Mouse (Mus musculus): ENCODE measurements at regions not wholly inside any gene's neighbourhood (a gene's known extent, or its start where the extent isn't known, plus 50 kb on each side); places are given as distances from the start of the nearest gene placed in this dataset.
"Not testable (repeated sequence)": the region's sequence is repeated elsewhere in the genome, so short reads cannot be mapped to it uniquely, and the experiment has no call there.

GRCm38 (mm10) chr3:117120086-117121055 lies 151.6 kb upstream of the Palmd start:
- peak; percentile 55 to 79 for DNase-seq (ENCODE audit: extremely low spot score in 1 of 2, low spot score in 2 of 2)
- intact Hi-C loops (cut with DNase I): loop anchor here (10.0 kb wide), 1 partner anchor 314 kb away; no protein-coding TSS in a partner anchor

GRCm38 (mm10) chr3:117119576-117119975 lies 150.8 kb upstream of the Palmd start:
- no peak for DNase-seq (ENCODE audit: extremely low spot score in 1 of 2, low spot score in 2 of 2)
- intact Hi-C loops (cut with DNase I): loop anchor here (10.0 kb wide), 1 partner anchor 215 kb away; no protein-coding TSS in a partner anchor

- DNase-seq (ENCODE audit: extremely low spot score in 1 of 2, low spot score in 2 of 2): no peak
- intact Hi-C loops (cut with DNase I): loop anchor here (10.0 kb wide), 1 partner anchor 213 kb away; no protein-coding TSS in a partner anchor
Observed at GRCm38 (mm10) chr3:117117838-117118237, 149.1 kb upstream of the Palmd start.

GRCm38 (mm10) chr3:117116210-117116609 lies 147.4 kb upstream of the Palmd start:
- intact Hi-C loops (cut with DNase I): loop anchor here (10.0 kb wide), 1 partner anchor 211 kb away; no protein-coding TSS in a partner anchor
- no peak for DNase-seq (ENCODE audit: extremely low spot score in 1 of 2, low spot score in 2 of 2)

GRCm38 (mm10) chr3:117112766-117113165 lies 144.0 kb upstream of the Palmd start:
- no peak for DNase-seq (ENCODE audit: extremely low spot score in 1 of 2, low spot score in 2 of 2)
- intact Hi-C loops (cut with DNase I): loop anchor here (10.0 kb wide), 1 partner anchor 208 kb away; no protein-coding TSS in a partner anchor

GRCm38 (mm10) chr3:117112304-117112703 lies 143.5 kb upstream of the Palmd start:
- intact Hi-C loops (cut with DNase I): loop anchor here (10.0 kb wide), 1 partner anchor 208 kb away; no protein-coding TSS in a partner anchor
- no peak for DNase-seq (ENCODE audit: extremely low spot score in 1 of 2, low spot score in 2 of 2)

GRCm38 (mm10) chr3:117108966-117109700 lies 140.3 kb upstream of the Palmd start:
- intact Hi-C loops (cut with DNase I): no loop called here
- no peak for DNase-seq (ENCODE audit: extremely low spot score in 1 of 2, low spot score in 2 of 2)

GRCm38 (mm10) chr3:117107986-117108385 lies 139.2 kb upstream of the Palmd start:
- DNase-seq (ENCODE audit: extremely low spot score in 1 of 2, low spot score in 2 of 2): no peak
- intact Hi-C loops (cut with DNase I): no loop called here

- DNase-seq (ENCODE audit: extremely low spot score in 1 of 2, low spot score in 2 of 2): no peak
- intact Hi-C loops (cut with DNase I): no loop called here
Observed at GRCm38 (mm10) chr3:117107378-117107777, 138.6 kb upstream of the Palmd start.

- no peak for DNase-seq (ENCODE audit: extremely low spot score in 1 of 2, low spot score in 2 of 2)
- intact Hi-C loops (cut with DNase I): no loop called here
Observed at GRCm38 (mm10) chr3:117087646-117088045, 118.9 kb upstream of the Palmd start.

- intact Hi-C loops (cut with DNase I): no loop called here
Observed at GRCm38 (mm10) chr3:117076734-117077133, 107.9 kb upstream of the Palmd start.

GRCm38 (mm10) chr3:117073399-117073798 lies 104.6 kb upstream of the Palmd start:
- no peak for DNase-seq (ENCODE audit: extremely low spot score in 1 of 2, low spot score in 2 of 2)
- intact Hi-C loops (cut with DNase I): no loop called here

More at GRCm38 (mm10) chr3:117076734-117077133, 107.9 kb upstream of the Palmd start:
- no peak for DNase-seq (ENCODE audit: extremely low spot score in 1 of 2, low spot score in 2 of 2)

GRCm38 (mm10) chr3:117072998-117073397 lies 104.2 kb upstream of the Palmd start:
- intact Hi-C loops (cut with DNase I): no loop called here
- no peak for DNase-seq (ENCODE audit: extremely low spot score in 1 of 2, low spot score in 2 of 2)

GRCm38 (mm10) chr3:117071851-117072250 lies 103.1 kb upstream of the Palmd start:
- intact Hi-C loops (cut with DNase I): no loop called here
- no peak for DNase-seq (ENCODE audit: extremely low spot score in 1 of 2, low spot score in 2 of 2)

GRCm38 (mm10) chr3:117067470-117068053 lies 98.8 kb upstream of the Palmd start:
- intact Hi-C loops (cut with DNase I): no loop called here
- DNase-seq (ENCODE audit: extremely low spot score in 1 of 2, low spot score in 2 of 2): no peak

- DNase-seq (ENCODE audit: extremely low spot score in 1 of 2, low spot score in 2 of 2): no peak
- intact Hi-C loops (cut with DNase I): no loop called here
Observed at GRCm38 (mm10) chr3:117065904-117066303, 97.1 kb upstream of the Palmd start.

- intact Hi-C loops (cut with DNase I): no loop called here
- DNase-seq (ENCODE audit: extremely low spot score in 1 of 2, low spot score in 2 of 2): no peak
Observed at GRCm38 (mm10) chr3:117061831-117062230, 93.0 kb upstream of the Palmd start.

GRCm38 (mm10) chr3:117061182-117061581 lies 92.4 kb upstream of the Palmd start:
- intact Hi-C loops (cut with DNase I): no loop called here

GRCm38 (mm10) chr3:117054711-117055110 lies 85.9 kb upstream of the Palmd start:
- intact Hi-C loops (cut with DNase I); DNase-seq (ENCODE audit: extremely low spot score in 1 of 2, low spot score in 2 of 2): not testable (repeated sequence)

More at GRCm38 (mm10) chr3:117061182-117061581, 92.4 kb upstream of the Palmd start:
- DNase-seq (ENCODE audit: extremely low spot score in 1 of 2, low spot score in 2 of 2): no peak

All from left cerebral cortex, postnatal 10 days (tissue).